Mouse (Mus musculus): ENCODE measurements around the gene Dph5.
"Not testable (repeated sequence)": the region's sequence is repeated elsewhere in the genome, so short reads cannot be mapped to it uniquely, and the experiment has no call there.

Gene Dph5

GRCm38 (mm10) chr3:115887427-115888309 lies at the start of gene Dph5:
Dph5 (plus strand) TSS chr3:115887837.
- in situ Hi-C loops (cut with MboI; ENCODE audit: unreplicated experiment in 2 of 2) = loop anchor here (5.0 kb wide), 2 partner anchors 85 to 180 kb away; no protein-coding TSS in a partner anchor

GRCm38 (mm10) chr3:115844566-115844965 lies 43.1 kb upstream of the Dph5 start:
- in situ Hi-C loops (cut with MboI; ENCODE audit: unreplicated experiment in 2 of 2) = no loop called here

GRCm38 (mm10) chr3:115845032-115845618 lies 42.5 kb upstream of the Dph5 start:
- in situ Hi-C loops (cut with MboI; ENCODE audit: unreplicated experiment in 2 of 2) = loop anchor here in 1 of 2 experiments (5.0 kb wide), 1 partner anchor 37 kb away; no protein-coding TSS in a partner anchor

GRCm38 (mm10) chr3:115845724-115846123 lies 41.9 kb upstream of the Dph5 start:
- in situ Hi-C loops (cut with MboI; ENCODE audit: unreplicated experiment in 2 of 2) = loop anchor here in 1 of 2 experiments (5.0 kb wide), 1 partner anchor 37 kb away; no protein-coding TSS in a partner anchor

- in situ Hi-C loops (cut with MboI; ENCODE audit: unreplicated experiment in 2 of 2) = loop anchor here in 1 of 2 experiments (5.0 kb wide), 1 partner anchor 36 kb away; no protein-coding TSS in a partner anchor
Observed at GRCm38 (mm10) chr3:115846153-115846552, 41.5 kb upstream of the Dph5 start.

- in situ Hi-C loops (cut with MboI; ENCODE audit: unreplicated experiment in 2 of 2) = loop anchor here in 1 of 2 experiments (5.0 kb wide), 1 partner anchor 33 kb away; no protein-coding TSS in a partner anchor
Observed at GRCm38 (mm10) chr3:115848686-115849480, 38.8 kb upstream of the Dph5 start.

- in situ Hi-C loops (cut with MboI; ENCODE audit: unreplicated experiment in 2 of 2) = no loop called here
Observed at GRCm38 (mm10) chr3:115850946-115851345, 36.7 kb upstream of the Dph5 start.

- in situ Hi-C loops (cut with MboI; ENCODE audit: unreplicated experiment in 2 of 2) = no loop called here
Observed at GRCm38 (mm10) chr3:115854672-115855191, 32.9 kb upstream of the Dph5 start.

GRCm38 (mm10) chr3:115855576-115855975 lies 32.1 kb upstream of the Dph5 start:
- in situ Hi-C loops (cut with MboI; ENCODE audit: unreplicated experiment in 2 of 2) = no loop called here

- in situ Hi-C loops (cut with MboI; ENCODE audit: unreplicated experiment in 2 of 2) = no loop called here
Observed at GRCm38 (mm10) chr3:115856484-115857022, 31.1 kb upstream of the Dph5 start.

GRCm38 (mm10) chr3:115857436-115857835 lies 30.2 kb upstream of the Dph5 start:
- in situ Hi-C loops (cut with MboI; ENCODE audit: unreplicated experiment in 2 of 2) = no loop called here

GRCm38 (mm10) chr3:115858822-115859221 lies 28.8 kb upstream of the Dph5 start:
- in situ Hi-C loops (cut with MboI; ENCODE audit: unreplicated experiment in 2 of 2) = no loop called here

GRCm38 (mm10) chr3:115860780-115861179 lies 26.9 kb upstream of the Dph5 start:
- in situ Hi-C loops (cut with MboI; ENCODE audit: unreplicated experiment in 2 of 2) = not testable (repeated sequence)

- in situ Hi-C loops (cut with MboI; ENCODE audit: unreplicated experiment in 2 of 2) = no loop called here
Observed at GRCm38 (mm10) chr3:115863487-115863886, 24.1 kb upstream of the Dph5 start.

- in situ Hi-C loops (cut with MboI; ENCODE audit: unreplicated experiment in 2 of 2) = no loop called here
Observed at GRCm38 (mm10) chr3:115867150-115867549, 20.5 kb upstream of the Dph5 start.

- in situ Hi-C loops (cut with MboI; ENCODE audit: unreplicated experiment in 2 of 2) = no loop called here
Observed at GRCm38 (mm10) chr3:115867901-115868300, 19.7 kb upstream of the Dph5 start.

GRCm38 (mm10) chr3:115869360-115869759 lies 18.3 kb upstream of the Dph5 start:
- in situ Hi-C loops (cut with MboI; ENCODE audit: unreplicated experiment in 2 of 2) = no loop called here

GRCm38 (mm10) chr3:115875551-115875950 lies 12.1 kb upstream of the Dph5 start:
- in situ Hi-C loops (cut with MboI; ENCODE audit: unreplicated experiment in 2 of 2) = no loop called here

GRCm38 (mm10) chr3:115877133-115877532 lies 10.5 kb upstream of the Dph5 start:
- in situ Hi-C loops (cut with MboI; ENCODE audit: unreplicated experiment in 2 of 2) = no loop called here

- in situ Hi-C loops (cut with MboI; ENCODE audit: unreplicated experiment in 2 of 2) = loop anchor here in 1 of 2 experiments (5.0 kb wide), 1 partner anchor 37 kb away; no protein-coding TSS in a partner anchor
Observed at GRCm38 (mm10) chr3:115884086-115884485, 3.6 kb upstream of the Dph5 start.

Measured in v-Abl transformed pro-B cells (cell line).